Mouse (Mus musculus) right cerebral cortex, adult 18-20 months (tissue): ENCODE data around the gene Prr3.
"Not testable (repeated sequence)": the region's sequence is repeated elsewhere in the genome, so short reads cannot be mapped to it uniquely, and the experiment has no call there.

ENCODE experiments used
- DNase-seq: peaks from one replicate; pipeline ENCODE4 v3.0.0; 2022; ENCODE audit warnings: mixed read lengths

Gene Prr3

GRCm38 (mm10) chr17:35935763-35936162 lies 44.3 kb downstream of the Prr3 start:
- not testable (repeated sequence) for DNase-seq

GRCm38 (mm10) chr17:35932608-35933007 lies 47.4 kb downstream of the Prr3 start:
- DNase-seq: no peak

- no peak for DNase-seq
Measured at GRCm38 (mm10) chr17:35930627-35931026, 49.4 kb downstream of the Prr3 start.

- DNase-seq: no peak
Measured at GRCm38 (mm10) chr17:35929534-35929933, 50.5 kb downstream of the Prr3 start.

GRCm38 (mm10) chr17:35927471-35927870 lies 52.6 kb downstream of the Prr3 start:
- DNase-seq: no peak

- DNase-seq: no peak
Measured at GRCm38 (mm10) chr17:35923281-35923680, 56.8 kb downstream of the Prr3 start.

GRCm38 (mm10) chr17:35922566-35922965 lies 57.5 kb downstream of the Prr3 start:
- DNase-seq: no peak
